Mouse (Mus musculus) cerebellum, adult 18-20 months (tissue): Measurements from ENCODE around the gene Rap1gap.

Experiments
- DNase-seq, 2 experiments: peaks; one replicate each; pipeline ENCODE4 v3.0.0; 2021

Gene Rap1gap

GRCm38 (mm10) chr4:137663491-137663890, 1.0 kb upstream of the Rap1gap start:
- peak; percentile 32 to 36 for DNase-seq

GRCm38 (mm10) chr4:137664980-137665675, 602 bp downstream of the Rap1gap start:
- peak; percentile 66 to 74 for DNase-seq

GRCm38 (mm10) chr4:137665791-137666190, 1.3 kb downstream of the Rap1gap start:
- peak in 1 of 2 experiments; percentile 48 for DNase-seq

- DNase-seq, result peak in 1 of 2 experiments; percentile 46
Observed at GRCm38 (mm10) chr4:137666283-137666957, 1.9 kb downstream of the Rap1gap start.

- peak; percentile 39 to 46 for DNase-seq
Observed at GRCm38 (mm10) chr4:137666958-137667345, 2.4 kb downstream of the Rap1gap start.

GRCm38 (mm10) chr4:137667747-137668146, 3.2 kb downstream of the Rap1gap start:
- peak; percentile 84 to 86 for DNase-seq

GRCm38 (mm10) chr4:137671711-137672500, 7.4 kb downstream of the Rap1gap start:
- peak; percentile 50 to 64 for DNase-seq

- peak; percentile 79 to 81 for DNase-seq
Observed at GRCm38 (mm10) chr4:137675566-137675965, 11.0 kb downstream of the Rap1gap start.

GRCm38 (mm10) chr4:137676057-137676456, 11.5 kb downstream of the Rap1gap start:
- DNase-seq, result peak; percentile 85 to 91

- DNase-seq, result peak in 1 of 2 experiments; percentile 34
Observed at GRCm38 (mm10) chr4:137676700-137677484, 12.4 kb downstream of the Rap1gap start.

GRCm38 (mm10) chr4:137677906-137678305, 13.4 kb downstream of the Rap1gap start:
- peak; percentile 83 to 91 for DNase-seq

- DNase-seq, result peak in 1 of 2 experiments; percentile 32
Observed at GRCm38 (mm10) chr4:137678568-137678967, 14.0 kb downstream of the Rap1gap start.

- peak in 1 of 2 experiments; percentile 39 for DNase-seq
Observed at GRCm38 (mm10) chr4:137679979-137680550, 15.5 kb downstream of the Rap1gap start.

GRCm38 (mm10) chr4:137680721-137681120, 16.2 kb downstream of the Rap1gap start:
- DNase-seq, result no peak

GRCm38 (mm10) chr4:137681408-137682104, 17.0 kb downstream of the Rap1gap start:
- peak; percentile 72 to 79 for DNase-seq

- DNase-seq, result peak; percentile 74 to 80
Observed at GRCm38 (mm10) chr4:137682961-137683453, 18.5 kb downstream of the Rap1gap start.

- DNase-seq, result no peak
Observed at GRCm38 (mm10) chr4:137684830-137685343, 20.4 kb downstream of the Rap1gap start.

GRCm38 (mm10) chr4:137686303-137686702, 21.8 kb downstream of the Rap1gap start:
- DNase-seq, result no peak

GRCm38 (mm10) chr4:137687234-137687825, 22.8 kb downstream of the Rap1gap start:
- no peak for DNase-seq

GRCm38 (mm10) chr4:137692107-137692902, 27.8 kb downstream of the Rap1gap start:
- DNase-seq, result no peak
